Mouse (Mus musculus): ENCODE data around the gene Rbfox1. TPM values are rescaled to one million over a fixed set of nuclear protein-coding genes. Genes with fewer than 3 reads are reported as not detected.

The Rbfox1 gene
- polyA plus RNA-seq, 1 experiment = 5.6 TPM

DNA sequence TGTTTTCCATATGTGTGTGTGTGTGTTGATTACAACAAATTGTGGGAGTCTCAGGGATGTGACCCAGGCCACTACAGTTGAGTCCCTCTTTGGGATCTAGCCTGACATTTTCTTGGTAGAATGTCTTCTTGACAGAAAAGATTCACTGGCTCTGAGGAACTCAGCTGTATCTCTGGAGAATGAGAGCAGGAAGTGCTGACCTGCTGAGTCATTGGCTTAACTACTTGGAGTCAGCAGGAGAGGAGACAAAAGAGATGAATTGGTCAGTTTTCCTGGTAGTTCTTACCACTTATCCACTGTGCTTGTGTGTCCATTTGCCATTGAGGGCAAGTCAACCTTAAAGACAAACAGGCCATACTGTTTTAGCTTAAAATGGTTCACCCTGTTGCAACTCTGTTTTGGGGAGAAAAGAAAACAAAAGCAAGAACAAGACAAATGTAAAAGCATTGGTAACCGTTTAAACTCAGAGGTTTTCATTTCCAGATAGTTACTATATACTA, 1561.7 kb downstream of the Rbfox1 start:
- TF ChIP-seq POLR2A (IDR thresholded peaks at IDR 0.05; ENCODE audit: control insufficient read depth, extremely low read depth, insufficient read depth, low read length, poor library complexity) = no peak
- TF ChIP-seq CTCF (IDR thresholded peaks at IDR 0.05; ENCODE audit: borderline replicate concordance, control insufficient read depth, extremely low read depth, insufficient read depth, low read length, poor library complexity) = no peak
- Histone ChIP-seq H3K4me3 (ENCODE audit: control insufficient read depth, insufficient read depth, low read length) (no peak overlapping the region), H3K27ac (ENCODE audit: control insufficient read depth, insufficient read depth, low read length) (no peak overlapping the region), H3K27me3 (ENCODE audit: control insufficient read depth, insufficient read depth, low read length) (no peaks in the 10 kb centered on the region), H3K4me1 (replicated peaks; ENCODE audit: control insufficient read depth, insufficient read depth, low read length) (no peaks in the 10 kb centered on the region), H3K36me3 (ENCODE audit: control insufficient read depth, insufficient read depth, low read length) (no peaks in the 10 kb centered on the region)
- DNase-seq = no peak
- 64% methylated on average over 1 of the region's 1 CpGs for WGBS

- Histone ChIP-seq H3K4me3 (ENCODE audit: control insufficient read depth, insufficient read depth, low read length) (no peak overlapping the region), H3K27ac (ENCODE audit: control insufficient read depth, insufficient read depth, low read length) (no peak overlapping the region), H3K27me3 (ENCODE audit: control insufficient read depth, insufficient read depth, low read length) (no peaks in the 10 kb centered on the region), H3K4me1 (replicated peaks; ENCODE audit: control insufficient read depth, insufficient read depth, low read length) (no peaks in the 10 kb centered on the region), H3K36me3 (ENCODE audit: control insufficient read depth, insufficient read depth, low read length) (no peaks in the 10 kb centered on the region)
- TF ChIP-seq CTCF (IDR thresholded peaks at IDR 0.05; ENCODE audit: borderline replicate concordance, control insufficient read depth, extremely low read depth, insufficient read depth, low read length, poor library complexity) (no peak), POLR2A (IDR thresholded peaks at IDR 0.05; ENCODE audit: control insufficient read depth, extremely low read depth, insufficient read depth, low read length, poor library complexity) (no peak)
- no peak for DNase-seq
- WGBS = 89% methylated on average over 8 of the region's 8 CpGs
Observed at GRCm38 (mm10) chr16:7447718-7448649, 1562.8 kb downstream of the Rbfox1 start.

DNA sequence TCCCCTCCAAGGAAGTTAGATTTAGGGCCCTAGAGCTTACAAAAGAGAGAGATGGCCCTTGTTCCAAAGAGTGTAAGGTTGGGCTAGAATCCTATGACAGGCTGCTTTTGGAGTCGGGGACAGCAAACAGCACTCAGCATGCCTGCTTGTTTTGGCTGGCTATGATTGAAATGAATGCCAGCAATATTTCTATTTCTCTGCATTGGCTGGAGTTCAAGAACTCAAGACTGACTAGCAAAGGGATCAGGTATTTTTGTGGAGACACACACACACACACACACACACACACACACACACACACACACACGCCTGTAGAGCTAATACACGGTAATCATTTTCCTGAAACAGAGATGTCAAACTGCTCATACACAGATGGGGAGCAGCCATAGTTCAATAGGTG, 1566.0 kb downstream of the Rbfox1 start:
- no peak for DNase-seq
- H3K36me3 ChIP-seq (ENCODE audit: control insufficient read depth, insufficient read depth, low read length) = no peaks in the 10 kb centered on the region
- H3K4me3 ChIP-seq (ENCODE audit: control insufficient read depth, insufficient read depth, low read length) = no peak overlapping the region
- TF ChIP-seq CTCF (IDR thresholded peaks at IDR 0.05; ENCODE audit: borderline replicate concordance, control insufficient read depth, extremely low read depth, insufficient read depth, low read length, poor library complexity) (no peak), POLR2A (IDR thresholded peaks at IDR 0.05; ENCODE audit: control insufficient read depth, extremely low read depth, insufficient read depth, low read length, poor library complexity) (no peak)
- H3K27me3 ChIP-seq (ENCODE audit: control insufficient read depth, insufficient read depth, low read length) = no peaks in the 10 kb centered on the region
- no peak overlapping the region for H3K27ac ChIP-seq (ENCODE audit: control insufficient read depth, insufficient read depth, low read length)
- 93% methylated on average over 3 of the region's 3 CpGs for WGBS
- no peaks in the 10 kb centered on the region for H3K4me1 ChIP-seq (replicated peaks; ENCODE audit: control insufficient read depth, insufficient read depth, low read length)

DNA sequence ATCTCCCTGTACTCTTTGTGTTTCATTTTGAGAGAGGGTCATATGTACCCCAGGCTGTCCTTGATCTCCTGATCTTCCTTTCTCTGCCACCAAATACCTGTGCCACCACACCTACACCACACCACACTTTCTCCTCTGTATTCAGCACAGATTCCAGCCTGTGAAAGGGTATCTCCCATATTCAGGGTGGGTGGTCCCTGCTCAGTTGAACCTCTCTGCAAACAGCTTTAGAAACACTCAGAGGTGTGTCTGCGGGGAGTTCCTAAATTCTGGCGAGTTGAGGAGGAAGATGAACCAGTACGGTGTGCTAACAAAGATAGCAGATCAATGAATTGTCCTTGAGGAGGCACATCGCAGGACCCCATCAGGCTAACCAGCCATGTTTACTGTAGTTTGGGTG, 1572.4 kb downstream of the Rbfox1 start:
- WGBS = 93% methylated on average over 4 of the region's 4 CpGs
- H3K4me1 ChIP-seq (replicated peaks; ENCODE audit: control insufficient read depth, insufficient read depth, low read length) = no peaks in the 10 kb centered on the region
- no peaks in the 10 kb centered on the region for H3K36me3 ChIP-seq (ENCODE audit: control insufficient read depth, insufficient read depth, low read length)
- H3K4me3 ChIP-seq (ENCODE audit: control insufficient read depth, insufficient read depth, low read length) = no peak overlapping the region
- no peak for DNase-seq
- TF ChIP-seq POLR2A (IDR thresholded peaks at IDR 0.05; ENCODE audit: control insufficient read depth, extremely low read depth, insufficient read depth, low read length, poor library complexity) (no peak), CTCF (IDR thresholded peaks at IDR 0.05; ENCODE audit: borderline replicate concordance, control insufficient read depth, extremely low read depth, insufficient read depth, low read length, poor library complexity) (no peak)
- H3K27ac ChIP-seq (ENCODE audit: control insufficient read depth, insufficient read depth, low read length) = no peak overlapping the region
- no peaks in the 10 kb centered on the region for H3K27me3 ChIP-seq (ENCODE audit: control insufficient read depth, insufficient read depth, low read length)

All from thymus, adult 2 months (tissue).